Mouse (Mus musculus) adrenal gland, postnatal 14 days (tissue): ENCODE results near the gene Hist1h2ai. TPM values are rescaled to one million over a fixed set of nuclear protein-coding genes. Genes with fewer than 3 reads are reported as not detected.
"Not testable (repeated sequence)": the region's sequence is repeated elsewhere in the genome, so short reads cannot be mapped to it uniquely, and the experiment has no call there.

ENCODE experiments used
- DNase-seq: peaks from one replicate; pipeline ENCODE4 v3.0.0; 2021; ENCODE audit warnings: mixed read lengths
- long read RNA-seq, 2 experiments: library from polyadenylated mRNA; stranded (forward); transcript quantifications; one replicate each; pipeline ENCODE4 v2.0.0; 2021
- total RNA-seq: library from RNA; stranded (reverse); gene quantifications from 2 replicates; pipeline ENCODE4 v1.2.3, GENCODE M21; 2021

The Hist1h2ai gene
- total RNA-seq, result 129 and 184 TPM in 2 replicates
- long read RNA-seq, experiment 1, partial matches to known transcripts, result 0 of 1 reads
- long read RNA-seq, experiment 1, other reads (novel, unspliced or antisense), result 0 of 1 reads
- long read RNA-seq, experiment 2, partial matches to known transcripts, result 0 of 1 reads
- long read RNA-seq, experiment 2, other reads (novel, unspliced or antisense), result 0 of 1 reads

- peak; percentile 82 for DNase-seq
These were observed at the start of gene Hist1h2ai, which contains the start of gene Hist1h2bl for GRCm38 (mm10) chr13:21715864-21716539. Gene Hist1h2ai (plus strand): TSS chr13:21716422. Gene Hist1h2bl (minus strand): TSS chr13:21716143.

GRCm38 (mm10) chr13:21677305-21677704 lies 38.9 kb upstream of the Hist1h2ai start, which contains the start of gene Olfr1360:
Gene Olfr1360 (minus strand): TSS chr13:21677405.
- DNase-seq, result no peak

- no peak for DNase-seq
These were observed 18.4 kb upstream of the Hist1h2ai start, which contains the start of gene Olfr1359 for GRCm38 (mm10) chr13:21697811-21698210. Gene Olfr1359 (plus strand): TSS chr13:21698111.

GRCm38 (mm10) chr13:21706669-21707068 lies 9.6 kb upstream of the Hist1h2ai start:
- DNase-seq, result no peak

GRCm38 (mm10) chr13:21710031-21710711 lies 6.1 kb upstream of the Hist1h2ai start:
- DNase-seq, result peak; percentile 93

- peak; percentile 84 for DNase-seq
These were observed 5.2 kb upstream of the Hist1h2ai start for GRCm38 (mm10) chr13:21710821-21711525.

GRCm38 (mm10) chr13:21711698-21712097 lies 4.5 kb upstream of the Hist1h2ai start:
- no peak for DNase-seq

- DNase-seq, result peak; percentile 64
These were observed 1.5 kb upstream of the Hist1h2ai start for GRCm38 (mm10) chr13:21714725-21715124.

GRCm38 (mm10) chr13:21715131-21715863 lies 925 bp upstream of the Hist1h2ai start:
- DNase-seq, result peak; percentile 17

GRCm38 (mm10) chr13:21716540-21717391 lies 544 bp downstream of the Hist1h2ai start:
- DNase-seq, result peak; percentile 16

GRCm38 (mm10) chr13:21717397-21718357 lies 1.5 kb downstream of the Hist1h2ai start, which contains the start of gene Hist1h3h:
Gene Hist1h3h (plus strand): TSS chr13:21717659.
- peak; percentile 86 for DNase-seq

- no peak for DNase-seq
These were observed 2.3 kb downstream of the Hist1h2ai start for GRCm38 (mm10) chr13:21718381-21719080.

GRCm38 (mm10) chr13:21721107-21721756 lies 5.0 kb downstream of the Hist1h2ai start:
- DNase-seq, result not testable (repeated sequence)

GRCm38 (mm10) chr13:21721757-21722372 lies 5.6 kb downstream of the Hist1h2ai start, which contains the start of gene Hist1h2bm:
Gene Hist1h2bm (plus strand): TSS chr13:21722044.
- peak; percentile 58 for DNase-seq

GRCm38 (mm10) chr13:21722373-21722925 lies 6.2 kb downstream of the Hist1h2ai start:
- DNase-seq, result no peak

GRCm38 (mm10) chr13:21722993-21723836 lies 7.0 kb downstream of the Hist1h2ai start:
- no peak for DNase-seq
